Mouse (Mus musculus): ENCODE results near the gene Xcr1.

Gene Xcr1

DNA sequence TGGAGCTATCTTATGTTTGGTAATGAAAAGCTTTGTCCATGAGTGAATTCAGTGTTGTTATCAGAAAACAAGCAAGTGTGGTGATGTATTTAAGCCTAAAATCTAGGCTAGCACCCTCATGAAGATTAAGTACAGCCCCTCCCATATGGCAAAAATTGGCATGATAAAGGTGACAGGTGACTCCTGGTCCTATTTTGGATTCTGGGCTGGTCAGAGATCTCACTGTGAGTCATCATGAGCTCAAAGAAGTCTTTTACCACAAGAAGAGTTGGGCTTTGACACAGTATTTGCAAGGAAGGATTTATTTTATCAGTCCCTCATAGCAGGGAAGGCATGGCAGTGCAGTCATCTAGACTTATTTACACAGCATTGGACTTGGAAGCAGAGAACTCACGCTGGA, 45.8 kb downstream of the Xcr1 start:
- in situ Hi-C loops (cut with MboI, MseI): no loop called here

DNA sequence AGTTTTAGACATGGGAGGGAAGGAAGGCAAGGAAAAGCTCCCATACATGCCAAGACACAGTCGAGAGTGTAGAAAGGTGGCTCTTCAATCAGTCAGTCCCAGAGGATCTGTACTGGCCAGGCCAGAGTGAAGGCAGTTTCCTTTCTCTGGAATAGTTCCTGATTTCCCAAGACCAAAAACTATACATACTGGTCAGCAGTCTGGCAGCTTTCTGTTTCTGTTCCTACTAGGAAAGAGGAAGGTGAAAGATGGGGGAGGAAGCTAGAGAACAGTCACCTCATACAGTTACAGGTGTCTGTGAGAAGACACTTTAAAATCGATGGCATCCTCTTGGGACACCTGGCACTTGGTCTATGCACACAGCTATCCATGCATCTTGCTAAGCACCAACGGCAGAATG, 46.4 kb downstream of the Xcr1 start:
- in situ Hi-C loops (cut with MboI, MseI): no loop called here

DNA sequence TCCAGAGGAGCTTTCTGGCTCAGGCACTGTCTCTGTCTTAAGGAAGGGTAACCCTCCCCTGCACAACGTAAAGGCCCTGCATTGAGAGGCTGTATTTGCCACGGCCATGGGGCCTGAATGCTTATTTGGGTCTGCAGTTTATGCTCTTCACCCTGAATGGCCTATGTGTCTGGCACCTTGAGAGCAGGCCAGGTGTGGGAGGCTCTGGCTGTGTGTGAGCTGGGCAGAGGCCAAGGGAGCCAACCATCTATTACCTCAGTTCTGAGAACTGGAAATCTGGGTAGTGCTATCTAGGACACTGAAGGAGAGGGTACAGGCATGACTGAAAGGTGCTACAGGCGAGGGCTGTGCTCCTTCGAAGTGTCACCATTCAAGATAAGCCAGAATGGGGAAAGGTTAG, 47.0 kb downstream of the Xcr1 start:
- in situ Hi-C loops (cut with MboI, MseI): no loop called here

DNA sequence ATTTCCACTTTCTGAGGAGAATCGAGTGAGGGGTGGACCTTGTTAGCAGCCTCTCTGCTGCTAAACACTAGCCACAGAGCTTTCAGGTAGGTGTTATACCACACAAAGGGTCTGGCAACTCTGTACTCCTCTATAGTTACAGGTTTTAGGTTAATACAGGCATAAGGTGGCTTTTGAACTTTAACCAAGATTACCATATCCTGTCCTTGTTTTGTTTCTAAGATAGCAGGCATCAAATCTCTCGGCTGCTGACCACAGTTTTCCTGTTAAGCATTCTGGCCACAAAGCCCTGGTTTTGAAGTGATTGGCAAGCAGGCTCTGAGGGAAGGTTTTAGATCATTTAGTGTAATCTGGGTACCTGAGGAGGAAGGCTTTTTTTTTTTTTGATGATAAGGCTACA, 47.5 kb downstream of the Xcr1 start:
- in situ Hi-C loops (cut with MboI, MseI): no loop called here

DNA sequence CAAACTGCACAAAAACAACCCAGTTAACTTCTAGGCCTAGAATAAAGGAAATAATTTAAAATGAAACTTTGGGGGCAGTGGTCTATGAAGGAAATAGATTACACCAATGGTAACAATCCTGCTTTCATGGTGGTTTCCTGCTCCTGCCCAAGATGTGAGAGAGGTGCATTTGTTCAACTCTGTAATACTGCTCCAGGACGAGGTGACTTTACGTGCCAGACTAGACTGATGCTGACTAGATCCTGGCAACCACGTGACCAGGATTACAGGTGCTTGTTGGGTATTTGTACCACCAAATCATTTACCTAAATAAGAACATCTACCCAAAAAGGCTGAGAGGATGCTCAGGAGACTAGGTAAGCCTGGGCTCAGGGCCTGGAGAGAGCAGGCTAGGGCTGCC, 50.0 kb downstream of the Xcr1 start:
- in situ Hi-C loops (cut with MboI, MseI): no loop called here

DNA sequence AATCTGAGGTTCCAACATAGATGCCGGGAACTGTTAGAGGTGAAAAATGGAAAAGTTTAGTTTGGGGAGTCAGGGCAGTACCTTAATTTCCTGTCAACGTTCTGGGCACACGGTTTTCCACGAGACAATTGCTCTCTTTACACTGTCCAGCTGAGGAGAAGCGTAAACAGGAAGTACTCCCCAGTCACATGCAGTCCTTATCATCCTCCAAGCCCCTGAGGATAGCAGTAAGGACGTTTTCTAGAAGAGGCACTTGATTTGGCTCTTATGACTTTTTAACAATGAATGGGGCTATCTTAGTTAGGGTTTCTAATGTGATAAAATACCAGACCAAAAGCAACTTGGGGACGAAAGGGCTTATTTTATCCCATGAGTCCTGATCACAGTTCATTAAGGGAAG, 53.2 kb downstream of the Xcr1 start:
- in situ Hi-C loops (cut with MboI, MseI): no loop called here

DNA sequence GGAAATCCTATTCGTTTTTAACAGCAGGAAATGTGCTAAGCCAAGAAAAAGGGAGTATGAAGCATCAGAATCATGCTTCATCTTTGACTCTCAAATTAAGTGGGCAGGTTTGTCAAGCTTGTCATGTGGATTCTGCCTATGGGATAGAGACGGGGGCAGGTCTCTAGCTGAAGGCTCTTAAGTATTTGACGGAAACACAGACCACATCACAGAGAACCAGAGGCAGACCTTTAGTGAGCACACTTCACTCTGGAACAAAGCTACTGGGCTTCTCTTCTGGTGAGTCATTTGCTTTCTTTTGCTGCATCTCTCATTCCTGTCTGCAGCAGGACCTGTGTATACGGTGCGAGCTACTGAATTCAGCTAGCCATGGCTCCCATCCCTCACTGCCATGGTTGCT, 55.6 kb downstream of the Xcr1 start, which contains the start of gene Cxcr6:
TSS of gene Cxcr6 (plus strand) at position 209 of the 400 bp plus-strand sequence.
- in situ Hi-C loops (cut with MboI, MseI): no loop called here

DNA sequence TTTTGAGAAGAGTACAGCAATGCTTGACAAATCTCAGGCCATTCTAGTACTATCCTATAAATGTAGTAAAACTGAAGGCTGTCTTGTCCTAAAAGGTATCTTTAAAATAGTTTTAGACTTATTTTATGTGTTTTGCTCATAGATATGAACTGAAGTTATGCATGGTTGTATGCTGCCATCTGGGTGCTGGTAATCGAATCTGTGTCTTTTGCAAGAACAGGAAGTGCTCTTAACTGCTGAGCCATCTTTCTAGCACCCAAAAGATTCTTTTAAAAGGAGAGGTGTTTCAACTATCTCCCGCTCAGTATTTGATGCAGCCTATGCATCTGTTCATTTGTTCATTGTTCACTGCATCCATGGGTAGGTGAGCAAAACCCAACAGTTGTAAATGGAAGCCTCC, 56.6 kb downstream of the Xcr1 start:
- in situ Hi-C loops (cut with MboI, MseI): no loop called here

DNA sequence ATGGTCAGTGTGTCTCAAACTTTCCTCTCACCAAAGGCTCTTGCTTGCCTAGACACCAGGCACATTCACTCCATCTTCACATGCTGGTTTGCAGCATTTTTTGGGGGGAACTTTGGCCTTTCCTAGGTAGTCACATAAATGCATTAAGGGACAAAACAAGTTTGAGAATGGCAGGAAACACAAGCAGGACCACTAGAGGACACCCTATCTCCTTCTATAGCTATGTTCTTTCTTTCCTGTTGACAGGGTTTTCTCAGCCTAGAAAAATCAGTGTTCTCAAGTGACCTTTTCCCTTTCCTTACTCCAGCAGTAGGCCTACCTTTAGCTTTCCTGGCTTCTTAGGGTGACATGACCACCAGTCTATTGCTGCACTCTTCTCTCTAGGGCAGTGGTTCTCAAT, 58.9 kb downstream of the Xcr1 start:
- in situ Hi-C loops (cut with MboI, MseI): no loop called here

DNA sequence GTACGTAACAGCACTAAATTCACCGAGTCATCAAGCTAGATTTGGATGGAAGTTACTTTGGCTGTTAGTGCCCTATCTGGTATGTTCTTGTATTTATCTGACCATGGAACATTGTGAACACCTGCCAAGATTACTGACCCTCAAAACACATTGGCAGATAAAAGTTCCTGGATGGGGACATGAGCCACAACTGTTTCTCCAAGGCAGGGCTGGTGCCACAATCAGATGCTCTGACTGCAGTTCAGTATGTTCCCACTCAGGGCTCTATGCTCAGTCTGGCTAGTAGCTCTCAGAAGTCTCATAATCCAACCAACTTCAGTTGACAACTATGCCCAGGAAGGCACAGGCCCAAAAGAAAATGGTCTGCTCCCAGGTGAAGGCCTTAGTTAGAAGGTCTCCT, 59.4 kb downstream of the Xcr1 start:
- in situ Hi-C loops (cut with MboI, MseI): no loop called here

All from T-helper 17 cell (primary cell).